Mouse (Mus musculus) CH12.LX (cell line): Measurements from ENCODE around the gene Gpatch11. TPM values are rescaled to one million over a fixed set of nuclear protein-coding genes. Genes with fewer than 3 reads are reported as not detected.

Experiments
- DNase-seq: peaks from one replicate; pipeline ENCODE4 v3.0.0-alpha.2; 2013; ENCODE audit errors: extremely low read depth
- H3K27ac ChIP-seq: 2 replicates; pipeline ENCODE4 v1.5.1; 2012; ENCODE audit warnings: low read depth, mild to moderate bottlenecking, control low read depth, moderate library complexity; ENCODE audit not compliant: insufficient read depth
- H3K27me3 ChIP-seq: replicated peaks from 2 replicates; pipeline ENCODE3; 2012; ENCODE audit warnings: inconsistent platforms
- H3K36me3 ChIP-seq, 2 experiments: replicated peaks in 1 of 2; 2 replicates each; pipeline versions ENCODE3 to v1.6.1; 2012; ENCODE audit warnings: inconsistent platforms in 1 of 2, low read length in 1 of 2, mild to moderate bottlenecking in 1 of 2, mixed read lengths in 1 of 2, moderate library complexity in 1 of 2; ENCODE audit not compliant: control insufficient read depth in 1 of 2, insufficient read depth in 1 of 2
- H3K4me1 ChIP-seq, 2 experiments: 2 replicates each; pipeline ENCODE4 v1.6.1; 2012; ENCODE audit warnings: inconsistent platforms in 1 of 2, moderate library complexity in 1 of 2; ENCODE audit not compliant: insufficient read depth in 2 of 2, control insufficient read depth in 1 of 2
- H3K4me2 ChIP-seq: 2 replicates; pipeline ENCODE4 v1.6.1; 2012; ENCODE audit warnings: low read depth, mild to moderate bottlenecking, control low read depth; ENCODE audit not compliant: poor library complexity, insufficient read depth, severe bottlenecking
- H3K4me3 ChIP-seq, 3 experiments: fragments of 150-350 bp in 1 of 3; sonication (generic) in 1 of 3; replicated peaks in 1 of 3; 2 replicates each; pipeline versions ENCODE3 to v1.5.1; 2011 to 2012; ENCODE audit warnings: low read depth in 2 of 3, low read length in 2 of 3, mild to moderate bottlenecking in 2 of 3, moderate library complexity in 2 of 3, control low read depth in 1 of 3, improper control_type of control experiment in 1 of 3, inconsistent platforms in 1 of 3, mixed read lengths in 1 of 3; ENCODE audit not compliant: poor library complexity in 1 of 3
- H3K79me2 ChIP-seq: replicated peaks from 2 replicates; pipeline ENCODE4 v1.6.1; 2012; ENCODE audit warnings: mild to moderate bottlenecking, moderate library complexity; ENCODE audit not compliant: control insufficient read depth, poor library complexity, insufficient read depth, severe bottlenecking; ENCODE audit errors: extremely low read depth
- H3K9ac ChIP-seq: 2 replicates; pipeline ENCODE4 v1.6.1; 2012; ENCODE audit warnings: low read depth, mild to moderate bottlenecking, control low read depth, moderate library complexity; ENCODE audit not compliant: insufficient read depth
- H3K9me3 ChIP-seq: replicated peaks from 2 replicates; pipeline ENCODE3; 2012; ENCODE audit warnings: low read length, inconsistent platforms, mixed read lengths
- CHD2 ChIP-seq: IDR thresholded peaks from 2 replicates; pipeline ENCODE4 v1.6.1; 2011; ENCODE audit warnings: low read length, improper control_type of control experiment
- CTCF ChIP-seq, 2 experiments: IDR thresholded peaks in 1 of 2; conservative IDR thresholded peaks in 1 of 2; 2 replicates each; pipeline ENCODE4 v1.5.1; 2011 to 2012; ENCODE audit warnings: low read depth in 2 of 2, low read length in 2 of 2, improper control_type of control experiment in 1 of 2, inconsistent platforms in 1 of 2, mild to moderate bottlenecking in 1 of 2, moderate library complexity in 1 of 2
- ELF1 ChIP-seq: IDR thresholded peaks from 2 replicates; pipeline ENCODE4 v1.6.1; 2014; ENCODE audit warnings: low read depth, mild to moderate bottlenecking, inconsistent platforms, low read length, improper control_type of control experiment
- ETS1 ChIP-seq: conservative IDR thresholded peaks from 2 replicates; pipeline ENCODE4 v1.6.1; 2012; ENCODE audit warnings: low read depth, mild to moderate bottlenecking, inconsistent platforms, low read length, improper control_type of control experiment, moderate library complexity
- HCFC1 ChIP-seq: IDR thresholded peaks from 2 replicates; pipeline ENCODE4 v1.6.1; 2012; ENCODE audit warnings: low read depth, mild to moderate bottlenecking, inconsistent platforms, low read length, improper control_type of control experiment
- IRF4 ChIP-seq: IDR thresholded peaks from 2 replicates; pipeline ENCODE4 v1.6.1; 2014; ENCODE audit warnings: low read depth, mild to moderate bottlenecking, inconsistent platforms, low read length, improper control_type of control experiment
- JUN ChIP-seq: IDR thresholded peaks from 2 replicates; pipeline ENCODE4 v1.6.1; 2011; ENCODE audit warnings: low read depth, mild to moderate bottlenecking, low read length, improper control_type of control experiment, moderate library complexity; ENCODE audit not compliant: insufficient read depth
- JUND ChIP-seq: conservative IDR thresholded peaks from 2 replicates; pipeline ENCODE4 v1.6.1; 2011; ENCODE audit warnings: low read depth, low read length, improper control_type of control experiment
- KAT2A ChIP-seq: IDR thresholded peaks from 2 replicates; pipeline ENCODE4 v1.6.1; 2012; ENCODE audit warnings: low read length, improper control_type of control experiment, inconsistent platforms; ENCODE audit not compliant: insufficient replicate concordance
- MAFK ChIP-seq: IDR thresholded peaks from 2 replicates; pipeline ENCODE4 v1.6.1; 2011; ENCODE audit warnings: low read length, improper control_type of control experiment; ENCODE audit not compliant: insufficient replicate concordance
- MAX ChIP-seq: IDR thresholded peaks from 2 replicates; pipeline ENCODE4 v1.6.1; 2011; ENCODE audit warnings: low read length, improper control_type of control experiment
- MAZ ChIP-seq: IDR thresholded peaks from 2 replicates; pipeline ENCODE4 v1.6.1; 2012; ENCODE audit warnings: low read depth, mild to moderate bottlenecking, inconsistent platforms, low read length, improper control_type of control experiment, moderate library complexity
- MXI1 ChIP-seq: IDR thresholded peaks from 2 replicates; pipeline ENCODE4 v1.6.1; 2011; ENCODE audit warnings: mild to moderate bottlenecking, low read depth, low read length, improper control_type of control experiment
- MYC ChIP-seq: IDR thresholded peaks from 2 replicates; pipeline ENCODE4 v1.6.1; 2011; ENCODE audit warnings: low read depth, mild to moderate bottlenecking, improper control_type of control experiment, low read length
- NRF1 ChIP-seq: IDR thresholded peaks from 2 replicates; pipeline ENCODE4 v1.6.1; 2014; ENCODE audit warnings: low read depth, mild to moderate bottlenecking, inconsistent platforms, low read length, improper control_type of control experiment, moderate library complexity
- POLR2A ChIP-seq: IDR thresholded peaks from 2 replicates; pipeline ENCODE4 v1.6.1; 2011; ENCODE audit warnings: low read depth, mild to moderate bottlenecking, improper control_type of control experiment, low read length
- RAD21 ChIP-seq: IDR thresholded peaks from 2 replicates; pipeline ENCODE4 v1.6.1; 2011; ENCODE audit warnings: low read depth, mild to moderate bottlenecking, low read length, improper control_type of control experiment, moderate library complexity
- RCOR1 ChIP-seq: conservative IDR thresholded peaks from 2 replicates; pipeline ENCODE4 v1.6.1; 2012; ENCODE audit warnings: low read depth, mild to moderate bottlenecking, inconsistent platforms, low read length, improper control_type of control experiment
- TBP ChIP-seq: conservative IDR thresholded peaks from 2 replicates; pipeline ENCODE4 v1.6.1; 2011; ENCODE audit warnings: low read depth, low read length, improper control_type of control experiment
- TCF12 ChIP-seq: IDR thresholded peaks from 2 replicates; pipeline ENCODE4 v1.6.1; 2014; ENCODE audit warnings: low read depth, mild to moderate bottlenecking, inconsistent platforms, low read length, improper control_type of control experiment
- USF1 ChIP-seq: IDR thresholded peaks from 2 replicates; pipeline ENCODE4 v1.6.1; 2014; ENCODE audit warnings: low read depth, mild to moderate bottlenecking, inconsistent platforms, low read length, improper control_type of control experiment
- ZC3H11A ChIP-seq: IDR thresholded peaks from 2 replicates; pipeline ENCODE4 v1.6.1; 2012; ENCODE audit warnings: low read depth, mild to moderate bottlenecking, inconsistent platforms, low read length, improper control_type of control experiment
- ZNF384 ChIP-seq: IDR thresholded peaks from 2 replicates; pipeline ENCODE4 v1.6.1; 2012; ENCODE audit warnings: low read depth, low read length, improper control_type of control experiment, inconsistent platforms
- dilution Hi-C: fragments of 300-500 bp; cut with MboI; formaldehyde crosslinking; loops from 2 replicates; pipeline ENCODE4 v1.14.3; 2020; ENCODE audit warnings: low sequenced_read_pairs; ENCODE audit not compliant: extremely low pct_unique_long_range_greater_than_20kb, extremely low pct_ligation_motif_present
- in situ Hi-C: fragments of 300-500 bp; cut with MboI; formaldehyde crosslinking; loops from 3 replicates; pipeline ENCODE4 v1.14.3; 2019; ENCODE audit warnings: low sequenced_read_pairs, low pct_ligation_motif_present, low pct_unique_long_range_greater_than_20kb, mixed read lengths
- polyA plus RNA-seq: library from polyadenylated mRNA; unstranded; fragments of >175 nt; gene quantifications from 2 replicates; pipeline ENCODE4 v1.2.1, GENCODE M21; 2012; ENCODE audit warnings: low read depth; ENCODE audit not compliant: insufficient read length
- total RNA-seq, 2 experiments: library from RNA; depleted of rRNA; stranded (reverse); fragments of 300-350 nt in 1 of 2; fragments of >200 nt in 1 of 2; gene quantifications; 2 replicates each; pipeline ENCODE4 v1.2.3; 2012 to 2014

Gene Gpatch11
- total and polyA plus RNA-seq, 3 experiments, result 13.4 to 25.5 (median 25.1) TPM

DNA sequence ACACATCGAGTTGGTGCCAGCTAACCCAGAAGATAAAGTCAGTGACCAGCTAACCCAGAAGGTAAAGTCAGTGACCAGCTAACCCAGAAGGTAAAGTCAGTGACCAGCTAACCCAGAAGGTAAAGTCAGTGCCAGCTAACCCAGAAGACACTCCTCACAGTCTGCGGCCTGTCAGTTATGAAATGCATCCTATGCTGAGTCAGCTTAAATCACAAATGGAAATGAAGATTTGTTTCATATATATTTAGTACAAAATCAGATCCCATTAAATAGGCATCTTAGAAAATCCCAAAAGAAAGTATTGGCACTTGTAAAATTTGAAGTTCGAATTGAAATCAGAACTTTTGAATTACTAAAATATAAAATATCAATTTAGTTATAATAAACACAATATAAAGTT lies 25.8 kb upstream of the Gpatch11 start:
- Histone ChIP-seq H3K27me3 (no peaks in the 10 kb centered on the region), H3K4me3 (no peak overlapping the region), H3K4me2 (no peak overlapping the region)
- no peak for TF ChIP-seq HCFC1
- TF ChIP-seq JUN, result no peak
- TF ChIP-seq MAFK, result peak; percentile 94
- no peak for TF ChIP-seq POLR2A
- no peak for TF ChIP-seq TCF12
- TF ChIP-seq ETS1, result no peak
- no peak for TF ChIP-seq NRF1
- TF ChIP-seq, all 38 proteins: peak for 1
- Histone ChIP-seq H3K9me3 (no peaks in the 10 kb centered on the region), H3K9ac (no peak overlapping the region), H3K79me2 (no peaks in the 10 kb centered on the region), H3K36me3 (peaks cover 25 to 62% of the 10 kb centered on the region in 2 experiments), H3K4me1 (no peaks in the 10 kb centered on the region), H3K27ac (no peak overlapping the region)
- in situ Hi-C loops, result no loop called here
- no peak for DNase-seq
- dilution Hi-C loops, result no loop called here

DNA sequence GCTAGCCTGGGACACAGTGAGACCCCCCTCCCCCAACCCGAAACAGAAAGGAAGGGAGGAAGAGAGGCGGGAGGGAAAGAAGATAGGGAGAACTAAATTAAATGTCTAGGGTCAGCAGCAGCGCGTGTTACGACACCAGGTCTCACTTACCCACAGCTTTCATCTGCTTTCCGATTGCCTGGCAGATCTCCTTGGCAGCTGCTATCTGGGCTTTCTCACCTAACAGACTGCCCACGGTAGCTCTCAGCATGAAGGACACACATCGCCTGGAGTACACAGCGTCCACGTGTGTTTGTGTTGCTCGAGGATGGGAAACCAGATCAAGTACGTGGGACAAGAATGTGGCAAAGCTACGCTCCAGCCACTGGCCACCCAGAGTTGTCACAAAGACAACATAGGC lies 11.0 kb upstream of the Gpatch11 start:
- dilution Hi-C loops, result no loop called here
- DNase-seq, result no peak
- H3K27me3 ChIP-seq, result no peaks in the 10 kb centered on the region
- no peak overlapping the region for H3K9ac ChIP-seq
- in situ Hi-C loops, result no loop called here
- no peaks in the 10 kb centered on the region for H3K79me2 ChIP-seq
- no peak overlapping the region for H3K27ac ChIP-seq
- no peaks in the 10 kb centered on the region for H3K4me1 ChIP-seq
- no peak for TF ChIP-seq RAD21
- no peak for TF ChIP-seq CTCF (conservative IDR thresholded peaks at IDR 0.05 in 1 of 2, IDR thresholded peaks at IDR 0.05 in 1 of 2; ENCODE audit: low read depth in 2 of 2, low read length in 2 of 2)
- no peak for TF ChIP-seq MYC
- no peak for TF ChIP-seq ELF1
- no peak for TF ChIP-seq JUND
- H3K4me3 ChIP-seq, result no peak overlapping the region
- H3K9me3 ChIP-seq, result no peaks in the 10 kb centered on the region
- no peak overlapping the region for H3K4me2 ChIP-seq
- H3K36me3 ChIP-seq, result peaks cover 50 to 83% of the 10 kb centered on the region in 2 experiments

- peaks cover 15 to 42% of the 10 kb centered on the region in 2 experiments for H3K36me3 ChIP-seq
Observed at GRCm38 (mm10) chr17:78836056-78836455, 689 bp downstream of the Gpatch11 start.

More at GRCm38 (mm10) chr17:78836056-78836455, 689 bp downstream of the Gpatch11 start:
- Histone ChIP-seq H3K9me3 (no peaks in the 10 kb centered on the region), H3K4me2 (peak overlapping the region; percentile 32; the same call in 1 of the 2 replicates), H3K4me1 (peaks cover 0 to 23% of the 10 kb centered on the region in 2 experiments; a peak in 2 of 4 replicates), H3K27ac (no peak overlapping the region), H3K79me2 (no peaks in the 10 kb centered on the region; the same call in 1 of the 2 replicates), H3K9ac (peak overlapping the region; percentile 81), H3K27me3 (no peaks in the 10 kb centered on the region), H3K4me3 (peak overlapping the region; percentile 88 to 92 (median 92))
- in situ Hi-C loops, result no loop called here
- dilution Hi-C loops, result no loop called here
- TF ChIP-seq CHD2 (no peak), TBP (no peak), USF1 (no peak), HCFC1 (no peak), MYC (no peak), NRF1 (no peak), MAX (no peak), IRF4 (no peak), ELF1 (no peak), ZC3H11A (no peak), KAT2A (no peak), JUND (no peak), ZNF384 (0 out of 2 replicates have a peak, but pooled peaks have one; percentile 16), MXI1 (no peak), MAFK (no peak), RCOR1 (no peak), CTCF (conservative IDR thresholded peaks at IDR 0.05 in 1 of 2, IDR thresholded peaks at IDR 0.05 in 1 of 2; ENCODE audit: low read depth in 2 of 2, low read length in 2 of 2) (peak in 1 of 2 experiments; percentile 22; a peak in 1 of 4 replicates), MAZ (no peak)
- peak; percentile 14 for DNase-seq
